Mouse (Mus musculus) forebrain, embryonic 11.5 days (tissue): ENCODE results near the gene Shbg. TPM values are rescaled to one million over a fixed set of nuclear protein-coding genes. Genes with fewer than 3 reads are reported as not detected.
"Not testable (repeated sequence)": the region's sequence is repeated elsewhere in the genome, so short reads cannot be mapped to it uniquely, and the experiment has no call there.

Experiments
- ATAC-seq: fragments of 200-750 bp; cut with Nextera tagmentation; replicated peaks from 2 replicates; pipeline ENCODE4 v1.8.0; 2017; ENCODE audit warnings: moderate TSS enrichment; ENCODE audit not compliant: low FRiP score
- DNase-seq: peaks from one replicate; pipeline ENCODE4 v3.0.0-alpha.2; 2017; ENCODE audit warnings: low spot score
- H3K27ac ChIP-seq: fragments of 300-500 bp; sonication (generic); 2 replicates; pipeline ENCODE4 v1.5.1; 2014; ENCODE audit warnings: low read depth, low read length
- H3K27me3 ChIP-seq: fragments of 300-500 bp; sonication (generic); 2 replicates; pipeline ENCODE4 v1.6.1; 2014; ENCODE audit warnings: mild to moderate bottlenecking, low read length, mixed read lengths; ENCODE audit not compliant: control insufficient read depth, insufficient read depth
- H3K36me3 ChIP-seq: fragments of 300-500 bp; sonication (generic); 2 replicates; pipeline ENCODE4 v1.6.1; 2014; ENCODE audit warnings: mild to moderate bottlenecking, low read length, moderate library complexity, mixed read lengths; ENCODE audit not compliant: control insufficient read depth, insufficient read depth
- H3K4me1 ChIP-seq: fragments of 300-500 bp; sonication (generic); replicated peaks from 2 replicates; pipeline ENCODE4 v1.6.1; 2014; ENCODE audit warnings: low read length, mixed read lengths; ENCODE audit not compliant: control insufficient read depth, insufficient read depth
- H3K4me2 ChIP-seq: fragments of 300-500 bp; sonication (generic); 2 replicates; pipeline ENCODE4 v1.6.1; 2014; ENCODE audit warnings: low read depth, mild to moderate bottlenecking, low read length, moderate library complexity, mixed read lengths; ENCODE audit not compliant: severe bottlenecking
- H3K4me3 ChIP-seq: fragments of 300-500 bp; sonication (generic); 2 replicates; pipeline ENCODE4 v1.5.1; 2014; ENCODE audit warnings: low read depth, low read length
- H3K9ac ChIP-seq: fragments of 300-500 bp; sonication (generic); 2 replicates; pipeline ENCODE4 v1.6.1; 2014; ENCODE audit warnings: low read length
- H3K9me3 ChIP-seq: fragments of 300-500 bp; sonication (generic); 2 replicates; pipeline ENCODE4 v1.6.1; 2016; ENCODE audit warnings: low read length, mixed read lengths; ENCODE audit not compliant: control insufficient read depth
- WGBS: fragments of 180-500 bp; shearing (Covaris S2); extraction: QIAGEN DNeasy Blood & Tissue Kit; methylation state at CpG from one replicate; pipeline ENCODE4 v1.1.7; 2014; 5-methylcytosine and 5-hydroxymethylcytosine counted together
- polyA plus RNA-seq: library from polyadenylated mRNA; unstranded; fragments of >200 nt; fragmentation: Nextera tagmentation; extraction: Ambion mirVana; gene quantifications from 2 replicates; pipeline ENCODE4 v1.2.1, GENCODE M21; 2014

The Shbg gene
- polyA plus RNA-seq, 1 experiment from 2014 or later, result not detected

DNA sequence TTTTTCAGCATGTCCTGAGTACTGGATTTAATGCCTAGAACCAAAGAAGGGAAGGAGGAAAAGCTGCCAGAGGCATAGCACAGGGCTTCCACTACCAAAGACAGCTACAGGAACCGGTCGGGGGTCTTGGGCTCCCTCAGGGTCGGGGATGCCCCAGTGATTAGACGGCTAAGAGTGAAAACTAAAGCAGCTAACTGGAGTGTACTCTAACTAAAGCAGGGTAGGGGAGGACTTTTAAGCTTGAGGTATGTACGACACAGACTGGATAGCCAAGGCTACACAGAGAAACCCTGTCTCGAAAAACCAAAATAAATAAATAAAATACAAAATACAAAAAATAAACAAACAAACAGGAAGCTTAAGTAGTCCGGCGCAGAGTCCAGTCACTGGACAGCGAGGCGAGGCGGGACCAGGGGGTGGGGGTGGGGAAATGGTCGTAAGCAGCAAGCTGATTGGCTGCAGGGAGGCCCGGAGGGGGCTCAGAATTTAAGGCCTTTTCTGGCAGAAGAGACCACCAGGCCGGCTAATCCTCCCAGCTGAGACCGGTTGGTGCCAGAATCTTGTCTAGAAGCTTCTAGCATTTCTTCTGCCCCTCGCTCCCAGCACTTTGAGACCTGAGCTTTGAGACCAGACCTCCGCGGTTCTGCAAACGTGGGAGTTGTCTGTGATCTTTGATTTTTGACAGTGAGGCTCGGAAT, 4.0 kb upstream of the Shbg start, which contains the start of gene Sat2:
Sat2 (plus strand) TSS at position 454 of the 698 bp plus-strand sequence.
- peaks cover 7% of the 10 kb centered on the region for H3K4me1 ChIP-seq
- ATAC-seq (peak; percentile 90), DNase-seq (peak; percentile 87)
- peak within 1 kb of the TSS; percentile 38 for H3K4me3 ChIP-seq
- H3K4me2 ChIP-seq, result peak within 1 kb of the TSS; percentile 78
- no peaks in the 10 kb centered on the region for H3K27me3 ChIP-seq
- H3K9me3 ChIP-seq, result no peaks in the 10 kb centered on the region
- 1% methylated on average over 20 of the region's 20 CpGs for WGBS
- H3K9ac ChIP-seq, result peak within 1 kb of the TSS; percentile 67
- no peaks in the 10 kb centered on the region for H3K36me3 ChIP-seq
- no peak within 1 kb of the TSS for H3K27ac ChIP-seq

DNA sequence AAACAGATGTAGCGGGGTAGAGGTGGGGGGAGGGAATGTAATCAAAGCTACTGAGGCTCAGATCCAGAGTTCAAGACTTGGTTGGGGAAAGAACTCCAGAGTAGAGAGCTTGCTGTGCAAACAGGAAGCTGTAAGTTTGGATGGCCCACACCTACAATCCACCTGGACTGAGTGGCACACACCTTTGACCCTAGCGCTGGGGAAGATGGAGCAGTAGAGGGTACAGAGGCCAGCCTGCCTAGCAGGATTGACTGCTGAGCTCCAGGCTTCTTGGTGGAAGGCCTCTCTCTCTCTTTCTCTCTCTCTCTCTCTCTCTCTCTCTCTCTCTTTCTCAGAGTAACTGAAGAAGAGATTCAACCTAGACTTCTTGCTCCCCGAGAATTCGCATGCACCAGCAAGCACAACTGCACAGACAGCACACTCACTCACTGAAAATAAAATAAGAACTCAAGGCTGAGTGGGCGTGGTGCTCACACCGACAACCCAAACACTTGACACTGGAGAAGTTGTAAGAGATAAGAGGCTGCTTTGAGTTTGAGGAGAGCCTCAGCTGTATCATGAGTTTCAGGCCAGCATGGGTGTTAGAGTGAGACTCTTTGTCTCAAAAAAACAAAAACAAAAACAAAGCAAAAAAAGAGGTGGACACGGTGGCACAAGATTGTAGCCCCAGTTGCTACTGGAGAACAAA, 2.8 kb upstream of the Shbg start:
- ATAC-seq, result no peak
- DNase-seq, result no peak
- peaks cover 7% of the 10 kb centered on the region for H3K4me1 ChIP-seq
- no peak overlapping the region for H3K9ac ChIP-seq
- no peak overlapping the region for H3K4me2 ChIP-seq
- no peak overlapping the region for H3K4me3 ChIP-seq
- H3K36me3 ChIP-seq, result no peaks in the 10 kb centered on the region
- no peak overlapping the region for H3K27ac ChIP-seq
- no peaks in the 10 kb centered on the region for H3K9me3 ChIP-seq
- H3K27me3 ChIP-seq, result no peaks in the 10 kb centered on the region
- WGBS, result 87% methylated on average over 7 of the region's 7 CpGs

DNA sequence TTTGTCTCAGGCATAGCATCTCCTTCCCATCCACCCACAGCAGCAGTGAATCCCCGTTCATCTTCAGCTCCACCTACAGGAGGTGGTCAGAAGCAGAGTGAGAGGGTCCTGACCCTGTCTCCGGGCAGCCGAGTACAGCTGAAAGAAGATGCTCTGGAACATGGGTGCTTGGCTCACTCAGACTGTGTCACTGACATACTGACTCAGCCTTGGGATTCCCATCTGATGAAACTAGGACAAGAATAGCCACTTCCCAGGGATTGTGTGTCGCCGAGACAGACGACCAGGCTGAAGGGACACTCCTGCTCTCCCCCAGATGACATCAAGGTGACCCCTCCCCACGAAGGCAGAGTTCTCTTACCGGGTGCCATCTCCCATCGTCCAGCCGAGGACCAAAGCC, 924 bp downstream of the Shbg start:
- Histone ChIP-seq H3K27ac (no peak overlapping the region), H3K36me3 (no peaks in the 10 kb centered on the region), H3K4me1 (peaks cover 3% of the 10 kb centered on the region), H3K4me2 (no peak overlapping the region), H3K9ac (no peak overlapping the region), H3K27me3 (no peaks in the 10 kb centered on the region), H3K9me3 (no peaks in the 10 kb centered on the region), H3K4me3 (no peak overlapping the region)
- 47% methylated on average over 10 of the region's 10 CpGs for whole genome bisulfite sequencing
- DNase-seq, result no peak
- ATAC-seq, result no peak

DNA sequence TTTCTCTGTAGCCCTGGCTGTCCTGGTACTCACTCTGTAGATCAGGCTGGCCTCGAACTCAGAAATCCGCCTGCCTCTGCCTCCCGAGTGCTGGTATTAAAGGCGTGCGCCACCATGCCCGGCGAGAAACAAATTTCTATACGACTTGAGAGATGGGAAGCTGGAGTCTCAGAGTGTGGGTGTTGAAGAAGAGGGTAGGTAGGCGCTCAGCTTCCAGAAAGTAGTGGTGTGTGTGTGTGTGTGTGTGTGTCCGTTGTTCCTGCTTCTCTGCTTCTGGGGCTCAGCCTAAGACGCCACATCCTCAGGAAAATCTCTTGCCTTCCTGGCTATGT, 3.5 kb downstream of the Shbg start:
- not testable (repeated sequence) for H3K36me3 ChIP-seq, H3K4me3 ChIP-seq, H3K4me2 ChIP-seq, DNase-seq, H3K9me3 ChIP-seq, H3K4me1 ChIP-seq, ATAC-seq, H3K27me3 ChIP-seq, H3K27ac ChIP-seq, H3K9ac ChIP-seq
- 52% methylated on average over 11 of the region's 11 CpGs for WGBS

DNA sequence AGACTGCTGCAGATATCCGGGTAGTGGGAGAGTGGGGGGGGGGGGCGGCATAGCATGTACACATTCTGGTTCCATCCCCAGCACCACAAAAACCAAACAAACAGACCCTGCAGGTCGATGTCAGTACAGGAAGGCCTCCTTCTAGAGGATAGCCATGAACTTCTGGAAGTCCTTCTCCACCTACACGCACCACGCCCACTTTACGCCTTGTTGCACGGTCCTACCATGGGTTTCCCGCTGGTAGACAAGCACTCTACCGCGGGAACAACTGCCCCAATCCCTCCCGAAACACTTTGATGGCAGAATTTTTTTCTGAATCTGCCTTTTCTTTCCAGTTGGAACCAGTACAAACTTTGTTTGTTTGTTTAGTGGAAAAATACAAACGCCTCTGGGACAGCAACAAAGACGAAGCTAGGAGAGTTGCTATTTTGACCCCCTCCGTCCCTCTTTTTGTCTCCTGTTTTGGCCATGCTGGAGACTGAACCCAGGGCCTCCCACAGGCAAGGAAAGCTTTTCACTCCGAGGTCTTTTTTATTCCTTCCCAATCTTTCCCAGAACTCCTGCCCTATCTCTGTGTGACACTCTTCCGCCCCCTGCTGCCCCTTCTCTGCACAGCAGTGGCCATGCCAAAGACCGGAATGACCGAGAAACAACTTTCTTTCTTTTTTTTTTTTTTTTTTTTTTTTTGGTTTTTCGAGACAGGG, 4.0 kb downstream of the Shbg start:
- no peak for ATAC-seq
- Histone ChIP-seq H3K9ac (peak overlapping the region; percentile 30; the same call in 1 of the 2 replicates), H3K27ac (no peak overlapping the region)

DNA sequence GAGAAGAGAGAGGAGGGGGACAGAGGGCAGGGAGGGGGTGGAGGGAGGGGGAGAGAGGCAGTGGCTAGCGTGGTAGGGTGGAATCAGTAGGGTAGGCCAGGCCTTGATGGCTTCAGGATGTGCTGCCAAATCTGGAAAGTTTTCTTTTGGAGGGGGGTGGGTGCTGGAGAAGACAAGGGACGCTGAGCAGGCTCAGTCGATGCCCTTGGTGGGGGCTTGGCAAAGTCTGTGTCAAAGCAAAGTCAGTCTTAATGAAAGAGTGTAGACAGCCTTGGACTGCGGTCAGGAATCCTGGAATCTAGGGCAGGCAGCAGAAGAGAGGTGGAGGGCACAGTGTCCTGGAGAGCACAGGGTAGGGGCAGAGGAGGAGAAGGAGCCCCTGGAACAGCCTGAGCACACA, 6.8 kb downstream of the Shbg start:
- H3K27me3 ChIP-seq, result no peaks in the 10 kb centered on the region
- no peak overlapping the region for H3K4me3 ChIP-seq
- 65% methylated on average over 4 of the region's 4 CpGs for WGBS
- ATAC-seq (no peak), DNase-seq (no peak)
- H3K27ac ChIP-seq, result no peak overlapping the region
- H3K4me1 ChIP-seq, result peaks cover 4% of the 10 kb centered on the region; the same call in 1 of the 2 replicates
- no peaks in the 10 kb centered on the region for H3K9me3 ChIP-seq
- no peaks in the 10 kb centered on the region for H3K36me3 ChIP-seq
- no peak overlapping the region for H3K4me2 ChIP-seq
- H3K9ac ChIP-seq, result no peak overlapping the region

More for the DNA sequence above, 4.0 kb downstream of the Shbg start:
- Histone ChIP-seq H3K4me3 (no peak overlapping the region), H3K4me2 (peak overlapping the region; percentile 28; the same call in 1 of the 2 replicates), H3K9me3 (no peaks in the 10 kb centered on the region), H3K27me3 (no peaks in the 10 kb centered on the region), H3K4me1 (no peaks in the 10 kb centered on the region), H3K36me3 (no peaks in the 10 kb centered on the region)
- peak; percentile 90 for DNase-seq
- 5% methylated on average over 18 of the region's 19 CpGs for WGBS

DNA sequence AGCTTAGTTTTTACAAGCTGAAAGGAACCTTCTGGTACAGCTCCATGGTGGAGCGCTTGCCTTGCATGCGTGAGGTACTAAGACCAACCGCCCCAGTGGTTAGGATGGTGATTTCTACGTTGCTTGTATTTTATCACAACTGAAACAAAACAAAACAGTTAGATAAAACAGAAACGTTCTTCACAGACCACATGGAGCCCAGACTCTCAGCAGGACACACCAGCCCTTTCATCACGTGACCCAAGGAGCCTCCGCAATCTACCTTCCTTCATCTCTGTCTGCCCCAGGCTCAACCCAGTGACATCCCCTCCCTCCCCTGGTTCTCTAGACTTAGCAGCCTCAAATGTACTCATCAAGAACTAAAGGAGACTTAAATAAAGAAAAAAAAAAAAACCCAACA, 8.3 kb downstream of the Shbg start:
- H3K9ac ChIP-seq, result no peak overlapping the region
- H3K4me2 ChIP-seq, result no peak overlapping the region
- peaks cover 7% of the 10 kb centered on the region; the same call in 1 of the 2 replicates for H3K4me1 ChIP-seq
- 64% methylated on average over 7 of the region's 7 CpGs for WGBS
- peaks cover 5% of the 10 kb centered on the region for H3K27me3 ChIP-seq
- no peak overlapping the region for H3K27ac ChIP-seq
- H3K36me3 ChIP-seq, result no peaks in the 10 kb centered on the region
- DNase-seq, result no peak
- no peak overlapping the region for H3K4me3 ChIP-seq
- no peak for ATAC-seq
- H3K9me3 ChIP-seq, result no peaks in the 10 kb centered on the region

DNA sequence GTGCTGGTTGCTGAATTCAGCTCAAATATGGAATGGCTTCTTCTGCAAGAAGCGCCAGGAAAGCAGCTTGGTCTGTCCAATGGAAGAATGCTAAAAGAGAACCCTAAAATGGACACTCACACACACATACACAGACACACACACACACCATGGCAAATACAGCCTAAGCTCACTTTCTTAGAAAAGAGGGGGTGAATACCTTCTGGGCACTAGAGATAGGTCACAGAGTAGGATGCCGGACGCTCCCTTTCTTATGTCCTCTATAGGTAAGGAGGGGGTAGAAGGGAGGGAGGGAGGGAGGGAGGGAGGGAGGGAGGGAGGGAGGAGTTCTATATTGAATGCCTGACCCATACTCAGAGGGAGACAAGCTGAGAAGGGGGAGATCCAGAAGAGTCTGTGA, 9.2 kb downstream of the Shbg start:
- peaks cover 7% of the 10 kb centered on the region; the same call in 1 of the 2 replicates for H3K4me1 ChIP-seq
- 82% methylated on average over 3 of the region's 3 CpGs for WGBS

More for the DNA sequence above, 9.2 kb downstream of the Shbg start:
- ATAC-seq (no peak), DNase-seq (no peak)
- Histone ChIP-seq H3K9me3 (no peaks in the 10 kb centered on the region), H3K36me3 (no peaks in the 10 kb centered on the region), H3K27ac (no peak overlapping the region), H3K9ac (no peak overlapping the region), H3K27me3 (peaks cover 8% of the 10 kb centered on the region), H3K4me2 (no peak overlapping the region), H3K4me3 (no peak overlapping the region)
